Mouse (Mus musculus) limb, embryonic 15.5 days (tissue): ENCODE measurements around the gene Arv1. TPM values are rescaled to one million over a fixed set of nuclear protein-coding genes. Genes with fewer than 3 reads are reported as not detected.
A peak's percentile ranks its signal among the peaks of the same experiment; 100 is the strongest.

Experiments
- ATAC-seq: fragments of 200-750 bp; cut with Nextera tagmentation; 2 replicates; pipeline ENCODE4 v1.8.0; 2017; ENCODE audit warnings: low read depth, moderate TSS enrichment; ENCODE audit not compliant: insufficient number of reproducible peaks, low FRiP score, low TSS enrichment
- H3K27ac ChIP-seq: fragments of 300-500 bp; sonication (generic); 2 replicates; pipeline ENCODE4 v1.5.1; 2015; ENCODE audit warnings: moderate library complexity, mild to moderate bottlenecking, inconsistent platforms
- H3K27me3 ChIP-seq: fragments of 300-500 bp; sonication (generic); 2 replicates; pipeline ENCODE4 v1.6.1; 2015; ENCODE audit warnings: inconsistent platforms
- H3K36me3 ChIP-seq: fragments of 300-500 bp; sonication (generic); 2 replicates; pipeline ENCODE4 v1.6.1; 2015; ENCODE audit warnings: inconsistent platforms
- H3K4me1 ChIP-seq: fragments of 300-500 bp; sonication (generic); 2 replicates; pipeline ENCODE4 v1.6.1; 2015; ENCODE audit warnings: inconsistent platforms
- H3K4me2 ChIP-seq: fragments of 300-500 bp; sonication (generic); 2 replicates; pipeline ENCODE4 v1.6.1; 2015; ENCODE audit warnings: mild to moderate bottlenecking, inconsistent platforms
- H3K4me3 ChIP-seq: fragments of 300-500 bp; sonication (generic); 2 replicates; pipeline ENCODE4 v1.5.1; 2015; ENCODE audit warnings: mild to moderate bottlenecking, inconsistent platforms
- H3K9ac ChIP-seq: fragments of 300-500 bp; sonication (generic); 2 replicates; pipeline ENCODE4 v1.6.1; 2015; ENCODE audit warnings: inconsistent platforms
- H3K9me3 ChIP-seq: fragments of 300-500 bp; sonication (generic); 2 replicates; pipeline ENCODE4 v1.6.1; 2016; ENCODE audit warnings: inconsistent platforms
- WGBS: fragments of 180-500 bp; shearing (Covaris S2); methylation state at CpG from one replicate; pipeline ENCODE4 v1.1.7; 2015; 5-methylcytosine and 5-hydroxymethylcytosine counted together
- polyA plus RNA-seq: library from polyadenylated mRNA; unstranded; fragments of >200 nt; fragmentation: Nextera tagmentation; extraction: Ambion mirVana; gene quantifications from 2 replicates; pipeline ENCODE4 v1.2.1, GENCODE M21; 2015

Gene Arv1
- polyA plus RNA-seq, 1 experiment from 2014 or later, result 19.5 TPM

DNA sequence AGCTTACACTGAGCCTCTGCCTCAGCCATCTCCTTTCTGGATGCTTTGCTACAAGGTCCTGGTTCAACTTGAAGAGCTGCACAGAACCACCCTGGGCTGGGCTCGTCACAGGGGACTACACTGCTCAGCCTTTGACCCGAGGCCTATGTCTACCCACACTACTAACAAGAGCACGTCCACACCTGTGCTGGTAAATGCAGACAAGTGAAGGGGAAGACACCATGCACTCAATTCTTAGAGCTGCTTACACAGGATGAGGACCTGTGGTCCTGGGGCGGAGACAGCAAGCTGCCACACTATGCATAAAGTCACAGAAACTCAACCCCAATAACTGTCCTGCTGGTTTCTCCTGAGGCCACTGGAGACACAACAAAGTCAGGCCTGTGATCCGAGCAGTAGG lies 21.7 kb upstream of the Arv1 start:
- H3K9ac ChIP-seq, result no peak overlapping the region
- no peak overlapping the region for H3K4me2 ChIP-seq
- H3K27ac ChIP-seq, result no peak overlapping the region
- no peak for ATAC-seq
- H3K27me3 ChIP-seq, result no peaks in the 10 kb centered on the region
- H3K4me1 ChIP-seq, result no peaks in the 10 kb centered on the region
- WGBS, result 86% methylated on average over 5 of the region's 5 CpGs
- H3K9me3 ChIP-seq, result no peaks in the 10 kb centered on the region
- peaks cover 50% of the 10 kb centered on the region for H3K36me3 ChIP-seq
- no peak overlapping the region for H3K4me3 ChIP-seq

DNA sequence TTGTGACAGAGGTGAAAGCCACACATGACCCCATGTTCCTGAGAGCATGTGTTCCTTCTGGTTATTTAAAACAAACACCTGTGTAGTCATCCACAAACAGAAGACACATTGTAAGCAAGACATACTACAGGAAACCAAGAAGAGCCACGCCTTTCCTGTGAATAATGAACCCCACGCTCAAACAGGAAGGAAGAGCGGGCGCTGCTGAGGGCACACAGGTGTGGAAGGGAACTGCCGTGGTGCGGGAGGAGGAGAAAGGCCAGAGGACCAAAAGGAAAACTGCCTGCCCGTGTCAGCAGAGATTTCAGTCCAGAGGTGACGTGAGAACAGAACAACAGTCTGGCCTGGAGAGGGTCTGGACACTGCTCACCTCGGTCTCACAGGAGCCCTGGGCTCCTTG lies 20.9 kb upstream of the Arv1 start:
- Histone ChIP-seq H3K9me3 (no peaks in the 10 kb centered on the region), H3K4me3 (no peak overlapping the region), H3K36me3 (peaks cover 48% of the 10 kb centered on the region), H3K27me3 (no peaks in the 10 kb centered on the region), H3K9ac (no peak overlapping the region), H3K27ac (no peak overlapping the region), H3K4me2 (no peak overlapping the region), H3K4me1 (no peaks in the 10 kb centered on the region)
- ATAC-seq, result no peak
- WGBS, result 81% methylated on average over 9 of the region's 9 CpGs

DNA sequence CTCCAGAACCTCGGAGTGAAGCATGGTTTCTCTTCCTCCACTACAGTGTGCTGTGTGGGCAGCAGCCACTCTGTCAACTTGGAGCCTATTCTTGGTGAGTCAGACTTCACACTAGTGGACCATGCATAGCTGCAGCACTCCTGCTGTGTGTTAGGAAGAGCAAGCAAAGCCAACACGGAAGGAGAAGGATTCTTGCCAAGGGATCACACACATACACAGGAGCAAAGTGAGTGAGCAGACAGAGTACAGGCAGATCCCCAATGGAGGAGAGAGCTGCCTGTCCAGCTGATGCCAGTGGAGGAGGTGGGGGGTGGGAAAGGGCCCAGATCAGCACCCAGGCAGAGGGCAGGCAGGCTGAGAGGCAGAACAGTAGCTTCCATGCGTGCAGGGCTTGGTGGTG lies 19.8 kb upstream of the Arv1 start:
- H3K9me3 ChIP-seq, result no peaks in the 10 kb centered on the region
- ATAC-seq, result no peak
- no peak overlapping the region for H3K4me3 ChIP-seq
- 88% methylated on average over 3 of the region's 3 CpGs for WGBS
- no peak overlapping the region for H3K9ac ChIP-seq
- no peak overlapping the region for H3K27ac ChIP-seq
- H3K27me3 ChIP-seq, result no peaks in the 10 kb centered on the region
- H3K36me3 ChIP-seq, result peaks cover 53% of the 10 kb centered on the region
- no peaks in the 10 kb centered on the region for H3K4me1 ChIP-seq
- H3K4me2 ChIP-seq, result no peak overlapping the region

DNA sequence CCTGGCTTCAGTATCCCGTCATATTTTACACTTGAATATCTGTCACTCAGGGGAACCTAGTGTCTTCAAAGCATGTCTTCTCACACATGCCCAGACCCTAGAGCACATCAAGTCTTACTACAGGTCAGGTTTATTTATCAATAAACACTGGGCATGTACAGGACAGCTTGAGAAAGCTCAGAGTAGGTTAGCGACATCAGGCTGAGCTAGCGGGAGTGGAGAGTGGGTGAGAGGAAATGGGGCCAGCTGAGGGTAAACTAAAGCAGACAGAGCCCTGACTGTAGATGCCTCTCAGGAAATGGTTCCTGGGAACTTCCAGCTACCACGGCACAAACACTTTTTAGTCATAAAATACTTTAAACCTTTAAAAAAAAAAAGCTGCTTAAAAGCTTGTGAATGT lies 18.4 kb upstream of the Arv1 start:
- Histone ChIP-seq H3K27me3 (no peaks in the 10 kb centered on the region), H3K9me3 (no peaks in the 10 kb centered on the region), H3K4me3 (no peak overlapping the region), H3K9ac (no peak overlapping the region), H3K27ac (no peak overlapping the region), H3K36me3 (peaks cover 46% of the 10 kb centered on the region), H3K4me2 (no peak overlapping the region), H3K4me1 (no peaks in the 10 kb centered on the region)
- no peak for ATAC-seq
- 54% methylated on average over 4 of the region's 4 CpGs for WGBS

DNA sequence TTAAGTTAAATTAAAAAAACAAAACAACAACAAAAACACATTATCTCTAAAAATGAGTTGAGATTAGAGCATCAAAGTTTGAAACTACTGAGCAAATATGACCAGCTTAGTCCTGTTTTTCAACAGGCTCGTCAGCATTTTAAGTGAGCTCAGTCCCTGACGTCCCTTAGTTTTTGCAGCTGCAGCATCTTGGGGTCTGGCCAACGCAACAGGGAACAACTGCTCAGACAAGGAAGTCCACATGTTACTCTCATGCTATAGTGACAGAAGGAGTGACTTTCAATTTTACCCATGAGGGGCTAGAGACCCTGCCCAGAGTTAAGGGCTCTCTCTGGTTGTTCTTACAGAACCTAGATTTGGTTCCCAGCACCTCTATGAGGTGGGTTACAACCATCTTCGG lies 17.6 kb upstream of the Arv1 start:
- H3K9ac ChIP-seq, result no peak overlapping the region
- no peak for ATAC-seq

DNA sequence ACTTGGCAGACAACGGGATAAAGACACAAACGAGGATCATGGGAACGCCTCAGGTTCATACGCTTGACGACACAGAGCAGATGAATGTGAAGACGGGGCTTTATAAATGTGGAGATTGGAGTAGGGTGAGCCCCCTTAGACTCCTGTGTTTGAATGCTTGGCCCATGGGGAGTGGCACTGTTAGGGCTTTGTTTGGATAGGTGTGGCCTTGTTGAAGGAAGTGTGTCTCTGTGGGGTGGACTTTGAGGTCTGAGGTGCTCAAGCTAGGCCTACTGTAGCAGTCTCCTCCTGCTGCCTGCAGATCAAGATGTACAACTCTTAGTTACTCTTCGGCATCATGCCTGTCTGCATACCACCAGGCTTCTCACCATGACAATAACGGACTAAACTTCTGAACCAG lies 16.1 kb upstream of the Arv1 start:
- Histone ChIP-seq H3K9me3 (no peaks in the 10 kb centered on the region), H3K4me1 (no peaks in the 10 kb centered on the region), H3K4me3 (no peak overlapping the region), H3K27ac (no peak overlapping the region), H3K27me3 (no peaks in the 10 kb centered on the region), H3K9ac (no peak overlapping the region), H3K4me2 (no peak overlapping the region), H3K36me3 (peaks cover 43% of the 10 kb centered on the region)
- ATAC-seq, result no peak
- WGBS, result 94% methylated on average over 8 of the region's 8 CpGs

More for the DNA sequence above, 17.6 kb upstream of the Arv1 start:
- Histone ChIP-seq H3K4me2 (no peak overlapping the region), H3K36me3 (peaks cover 48% of the 10 kb centered on the region), H3K27ac (no peak overlapping the region), H3K27me3 (no peaks in the 10 kb centered on the region), H3K9me3 (no peaks in the 10 kb centered on the region), H3K4me3 (no peak overlapping the region), H3K4me1 (no peaks in the 10 kb centered on the region)
- 83% methylated on average over 4 of the region's 4 CpGs for WGBS

DNA sequence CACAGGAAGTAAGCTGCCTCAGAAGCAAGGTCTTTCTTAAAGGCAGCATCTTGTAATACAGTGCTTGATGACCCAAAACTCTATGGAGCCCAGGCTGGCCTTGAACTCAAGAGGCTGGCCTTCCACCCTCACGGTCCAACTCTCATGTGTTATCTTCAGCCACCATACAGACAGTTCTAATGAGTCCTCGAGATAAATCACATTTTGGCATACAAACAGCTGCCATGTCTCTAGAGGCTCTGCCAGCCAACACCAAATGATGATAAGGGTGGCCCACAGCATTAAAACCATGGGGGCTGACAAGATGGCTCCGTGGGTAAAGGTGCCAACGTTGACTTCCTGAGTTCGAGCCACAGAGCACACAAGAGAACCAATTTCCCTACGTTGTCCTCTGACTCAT lies 8.7 kb upstream of the Arv1 start:
- Histone ChIP-seq H3K4me1 (no peaks in the 10 kb centered on the region), H3K27me3 (no peaks in the 10 kb centered on the region), H3K4me2 (no peak overlapping the region), H3K36me3 (peaks cover 45% of the 10 kb centered on the region), H3K4me3 (no peak overlapping the region), H3K27ac (no peak overlapping the region), H3K9me3 (no peaks in the 10 kb centered on the region), H3K9ac (no peak overlapping the region)
- 90% methylated on average over 6 of the region's 6 CpGs for WGBS
- ATAC-seq, result no peak

DNA sequence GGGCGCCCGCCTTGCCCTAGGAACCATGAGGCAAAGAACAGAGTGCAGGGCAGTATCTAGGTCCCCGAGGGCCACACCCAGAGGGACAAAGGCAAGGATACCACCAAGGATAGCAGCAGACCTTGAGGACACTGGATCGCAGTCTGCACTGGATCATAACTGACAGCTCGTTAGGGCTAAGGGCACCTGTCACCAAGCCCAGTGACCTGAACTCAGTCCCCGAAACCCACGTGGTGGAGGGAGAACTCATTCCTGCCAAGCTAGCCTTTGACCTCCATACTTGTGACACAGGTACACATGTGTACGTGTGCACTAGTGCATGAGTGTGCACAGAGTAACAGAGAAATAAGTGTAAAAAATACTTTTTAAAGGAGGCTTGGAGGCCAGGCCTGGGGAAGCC lies 6.2 kb upstream of the Arv1 start:
- Histone ChIP-seq H3K36me3 (peaks cover 33% of the 10 kb centered on the region), H3K27ac (no peak overlapping the region), H3K4me2 (no peak overlapping the region), H3K4me3 (no peak overlapping the region), H3K9me3 (no peaks in the 10 kb centered on the region), H3K9ac (no peak overlapping the region), H3K27me3 (no peaks in the 10 kb centered on the region), H3K4me1 (peaks cover 7% of the 10 kb centered on the region)
- ATAC-seq, result no peak
- 88% methylated on average over 8 of the region's 8 CpGs for WGBS

DNA sequence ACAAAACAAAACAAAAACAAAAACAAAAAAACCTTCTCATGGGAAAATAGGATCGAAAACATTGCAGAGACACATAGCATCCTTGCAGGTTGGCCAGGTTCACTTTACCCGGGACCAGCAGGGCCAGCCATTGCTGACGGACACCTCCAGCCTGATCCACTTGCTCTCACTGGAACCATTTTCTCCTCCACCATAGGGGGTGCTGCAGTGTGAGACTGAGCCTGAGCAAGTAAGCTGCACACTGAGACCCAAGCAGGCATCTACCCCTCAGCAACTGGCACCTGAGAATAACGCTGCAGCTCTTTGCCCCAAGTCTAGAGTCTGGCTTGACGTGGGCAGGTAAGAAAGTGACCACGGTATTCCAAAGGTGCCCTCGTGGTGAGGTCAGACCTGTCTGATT lies 1.8 kb upstream of the Arv1 start:
- WGBS, result 83% methylated on average over 7 of the region's 7 CpGs
- Histone ChIP-seq H3K27me3 (no peaks in the 10 kb centered on the region), H3K27ac (no peak overlapping the region), H3K36me3 (peaks cover 7% of the 10 kb centered on the region), H3K4me2 (no peak overlapping the region), H3K9ac (no peak overlapping the region), H3K4me1 (peaks cover 23% of the 10 kb centered on the region), H3K4me3 (no peak overlapping the region), H3K9me3 (no peaks in the 10 kb centered on the region)
- ATAC-seq, result no peak

DNA sequence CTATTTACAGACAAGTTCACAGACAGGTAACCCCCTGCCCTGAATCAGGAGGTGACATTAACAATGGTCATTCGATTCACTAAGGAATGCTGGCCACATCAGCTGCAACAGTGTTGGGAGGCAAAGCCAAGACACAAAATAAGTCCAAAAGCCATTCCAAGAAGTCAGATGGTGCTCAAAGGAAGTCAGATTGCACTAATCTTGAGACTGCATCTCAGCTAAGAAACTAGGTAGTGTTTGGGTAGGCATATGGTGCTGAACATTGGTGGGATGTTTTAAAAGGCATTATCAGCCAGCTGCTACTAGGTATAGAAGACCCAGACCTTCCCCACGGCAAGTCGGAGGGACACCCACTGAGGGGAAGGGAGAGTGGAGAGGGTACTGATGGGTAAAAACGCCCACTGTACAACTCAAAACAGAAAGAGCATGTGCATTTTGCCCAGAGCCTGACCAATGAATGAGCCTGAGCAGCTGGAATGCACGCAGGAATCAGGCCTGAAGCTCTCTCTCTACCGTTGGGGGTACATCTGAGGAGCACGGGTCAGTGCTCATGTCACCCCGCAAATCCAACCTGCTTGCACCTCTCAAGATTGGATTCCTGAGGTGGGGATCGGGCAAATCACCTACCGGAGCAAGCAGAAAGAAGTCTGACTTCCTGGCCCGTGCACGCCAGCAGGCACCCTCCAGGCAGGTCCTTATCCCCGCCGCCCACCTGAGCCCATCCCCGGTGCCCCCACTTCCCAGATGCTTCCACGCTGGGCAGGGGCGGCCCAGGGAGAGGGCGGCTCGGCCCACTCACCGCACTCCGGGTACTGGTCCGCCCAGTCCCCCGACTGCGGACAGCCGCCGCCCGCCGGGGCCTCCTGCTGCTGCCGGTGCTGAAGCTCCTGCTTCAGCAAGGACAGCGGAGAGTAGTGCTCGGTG lies 739 bp upstream of the Arv1 start:
- Histone ChIP-seq H3K9ac (peak overlapping the region; percentile 78), H3K36me3 (peaks cover 10% of the 10 kb centered on the region), H3K27ac (peak overlapping the region; percentile 47; the same call in 1 of the 2 replicates), H3K4me1 (peaks cover 23% of the 10 kb centered on the region), H3K9me3 (no peaks in the 10 kb centered on the region), H3K4me2 (peak overlapping the region; percentile 88), H3K4me3 (peak overlapping the region; percentile 94), H3K27me3 (no peaks in the 10 kb centered on the region)
- peak; percentile 56 for ATAC-seq
- 3% methylated on average over 30 of the region's 31 CpGs for WGBS

DNA sequence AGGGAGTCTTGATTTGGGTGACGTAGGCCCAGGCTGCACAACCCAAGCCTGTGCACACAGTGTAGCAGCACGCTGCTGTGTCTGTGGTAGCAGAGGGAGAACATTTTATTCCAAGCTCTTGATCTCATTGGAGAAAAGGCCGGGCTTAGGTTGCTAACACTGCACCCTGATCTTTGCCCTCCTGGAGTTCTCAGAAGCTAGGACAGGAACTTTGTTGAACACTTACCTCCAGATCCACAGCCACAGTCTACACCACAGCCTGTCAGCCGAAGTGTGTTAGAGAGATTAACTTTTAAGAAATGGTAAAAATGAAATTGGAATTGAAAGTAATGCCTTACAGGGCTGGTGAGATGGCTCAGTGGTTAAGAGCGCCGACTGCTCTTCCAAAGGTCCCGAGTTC lies 2.4 kb downstream of the Arv1 start:
- H3K4me2 ChIP-seq, result no peak overlapping the region
- H3K4me3 ChIP-seq, result no peak overlapping the region
- no peak overlapping the region for H3K27ac ChIP-seq
- ATAC-seq, result no peak
- no peaks in the 10 kb centered on the region for H3K27me3 ChIP-seq
- peaks cover 31% of the 10 kb centered on the region for H3K36me3 ChIP-seq
- H3K9ac ChIP-seq, result no peak overlapping the region
- 95% methylated on average over 7 of the region's 7 CpGs for WGBS
- H3K9me3 ChIP-seq, result no peaks in the 10 kb centered on the region
- H3K4me1 ChIP-seq, result peaks cover 23% of the 10 kb centered on the region

DNA sequence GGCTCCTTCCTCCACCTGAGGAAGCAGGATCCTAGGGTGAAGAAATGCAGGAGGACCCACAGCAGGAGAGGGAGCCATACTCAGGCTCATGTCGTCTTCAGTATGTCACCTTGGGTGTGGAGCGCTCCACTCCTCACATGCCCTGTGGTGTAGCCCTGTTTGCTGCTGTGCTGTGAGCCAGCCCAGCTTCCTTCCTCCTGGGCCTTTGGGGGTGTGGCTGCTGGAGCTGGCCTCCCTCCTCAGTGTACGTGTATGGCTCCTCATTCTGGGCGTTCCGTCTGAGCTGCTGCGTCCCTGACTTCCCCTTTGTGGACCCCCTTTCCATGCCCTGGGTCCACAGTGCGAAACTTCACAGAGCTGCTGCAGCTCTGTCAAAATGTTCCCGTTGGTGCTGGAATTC lies 10.9 kb downstream of the Arv1 start:
- H3K9me3 ChIP-seq, result no peaks in the 10 kb centered on the region
- peaks cover 90% of the 10 kb centered on the region for H3K36me3 ChIP-seq
- no peaks in the 10 kb centered on the region for H3K27me3 ChIP-seq
- no peaks in the 10 kb centered on the region for H3K4me1 ChIP-seq
- no peak for ATAC-seq
- H3K9ac ChIP-seq, result no peak overlapping the region
- H3K4me3 ChIP-seq, result no peak overlapping the region
- no peak overlapping the region for H3K4me2 ChIP-seq
- no peak overlapping the region for H3K27ac ChIP-seq
- WGBS, result 89% methylated on average over 8 of the region's 8 CpGs
